Mouse (Mus musculus): ENCODE measurements around the gene Cpeb4.

Gene Cpeb4

GRCm38 (mm10) chr11:31902251-31903001 is 30.4 kb downstream of the Cpeb4 start:
- DNase-seq, result no peak

- DNase-seq, result no peak
These were observed 34.5 kb downstream of the Cpeb4 start for GRCm38 (mm10) chr11:31906499-31906898.

GRCm38 (mm10) chr11:31907650-31908049 is 35.6 kb downstream of the Cpeb4 start:
- no peak for DNase-seq

GRCm38 (mm10) chr11:31912958-31913357 is 40.9 kb downstream of the Cpeb4 start:
- DNase-seq, result no peak

GRCm38 (mm10) chr11:31917769-31918168 is 45.8 kb downstream of the Cpeb4 start:
- DNase-seq, result no peak

- no peak for DNase-seq
These were observed 58.0 kb downstream of the Cpeb4 start for GRCm38 (mm10) chr11:31930051-31930450.

- no peak for DNase-seq
These were observed 63.6 kb downstream of the Cpeb4 start for GRCm38 (mm10) chr11:31935652-31936051.

GRCm38 (mm10) chr11:31936910-31937525 is 65.0 kb downstream of the Cpeb4 start:
- no peak for DNase-seq

GRCm38 (mm10) chr11:31940898-31941639 is 69.1 kb downstream of the Cpeb4 start:
- DNase-seq, result peak; percentile 71

GRCm38 (mm10) chr11:31941640-31942638 is 69.9 kb downstream of the Cpeb4 start:
- peak; percentile 29 for DNase-seq

GRCm38 (mm10) chr11:31945471-31945870 is 73.5 kb downstream of the Cpeb4 start:
- DNase-seq, result no peak

- DNase-seq, result peak; percentile 22
These were observed 76.7 kb downstream of the Cpeb4 start for GRCm38 (mm10) chr11:31948462-31949330.

GRCm38 (mm10) chr11:31949331-31949785 is 77.3 kb downstream of the Cpeb4 start:
- peak; percentile 76 for DNase-seq

- no peak for DNase-seq
These were observed 88.1 kb downstream of the Cpeb4 start for GRCm38 (mm10) chr11:31960071-31960470.

- no peak for DNase-seq
These were observed 92.0 kb downstream of the Cpeb4 start for GRCm38 (mm10) chr11:31963993-31964392.

- no peak for DNase-seq
These were observed 93.5 kb downstream of the Cpeb4 start, which contains the start of gene 4930524B15Rik for GRCm38 (mm10) chr11:31965256-31966134. TSS of gene 4930524B15Rik (plus strand) at chr11:31965592.

- no peak for DNase-seq
These were observed 102.1 kb downstream of the Cpeb4 start for GRCm38 (mm10) chr11:31974132-31974531.

GRCm38 (mm10) chr11:31974826-31975225 is 102.8 kb downstream of the Cpeb4 start:
- no peak for DNase-seq

GRCm38 (mm10) chr11:31975678-31976077 is 103.7 kb downstream of the Cpeb4 start:
- DNase-seq, result no peak

GRCm38 (mm10) chr11:31976137-31976536 is 104.1 kb downstream of the Cpeb4 start:
- no peak for DNase-seq
